9 mouse cellular contexts compared by ENCODE assay signal in genomic region chr12:116202176-116202981, GRCm38 (mm10).
A peak's percentile ranks its signal among the peaks of the same experiment; 100 is the strongest.
DNase-seq lines count a peak whose midpoint lies in the region; ATAC-seq and TF ChIP-seq lines count a peak whose summit lies in the region.
"Had no signal": no experiment of that assay in that cellular context is flagged by ENCODE, and none has a peak within 500 bp of the region (broad histone marks: within the 10 kb centered on the region; RNA-seq: fewer than 3 reads in every experiment).

No protein-coding gene starts in this region.

- H3K4me3 ChIP-seq in ES-Bruce4 (ENCODE audit: low read depth, low read length) = no peak overlapping the region
- H3K4me3 ChIP-seq in neural tube, embryonic 15.5 days (replicated peaks) = no peak overlapping the region
- H3K4me3 ChIP-seq: limb, embryonic 15.5 days had no signal

- H3K9me3 ChIP-seq in ES-Bruce4 (replicated peaks; ENCODE audit: control insufficient read depth, insufficient read depth, low read length, poor library complexity, severe bottlenecking) = no peaks in the 10 kb centered on the region
- no peaks in the 10 kb centered on the region for H3K9me3 ChIP-seq in neural tube, embryonic 15.5 days (replicated peaks)
- H3K9me3 ChIP-seq: limb, embryonic 15.5 days had no signal

- no peak for TF ChIP-seq POLR2A in ES-Bruce4 (IDR thresholded peaks at IDR 0.05; ENCODE audit: insufficient read depth, low read length)

- no peaks in the 10 kb centered on the region for H3K4me1 ChIP-seq in ES-Bruce4 (ENCODE audit: control insufficient read depth, insufficient read depth, low read length)
- no peaks in the 10 kb centered on the region for H3K4me1 ChIP-seq in neural tube, embryonic 15.5 days
- H3K4me1 ChIP-seq: limb, embryonic 15.5 days had no signal

- H3K27ac ChIP-seq in ES-Bruce4 (ENCODE audit: insufficient read depth, low read length) = no peak overlapping the region
- H3K27ac ChIP-seq in neural tube, embryonic 15.5 days (replicated peaks) = no peak overlapping the region
- H3K27ac ChIP-seq: limb, embryonic 15.5 days had no signal

- WGBS in neural tube, embryonic 15.5 days = 42% methylated on average over 9 of the region's 9 CpGs

- DNase-seq in adrenal gland, postnatal 10 days = peak; percentile 76
- peak; percentile 62 for DNase-seq in embryo, embryonic 9.5 days (ENCODE audit: extremely low spot score)
- peak; percentile 53 to 60 for DNase-seq in kidney, postnatal 25 days
- DNase-seq in lung, adult 18-20 months = peak; percentile 27 to 55
- peak; percentile 46 to 71 for DNase-seq in thymus, postnatal 10 days (ENCODE audit: low spot score in 2 of 2)

- no peaks in the 10 kb centered on the region for H3K36me3 ChIP-seq in ES-Bruce4 (ENCODE audit: control insufficient read depth, insufficient read depth, low read length, poor library complexity, severe bottlenecking)
- no peaks in the 10 kb centered on the region for H3K36me3 ChIP-seq in neural tube, embryonic 15.5 days

- TF ChIP-seq CTCF in ES-Bruce4 (IDR thresholded peaks at IDR 0.05; ENCODE audit: low read depth, low read length) = peak; percentile 93

- H3K9ac ChIP-seq in ES-Bruce4 (ENCODE audit: low read depth, poor library complexity, severe bottlenecking) = no peak overlapping the region
- no peak overlapping the region for H3K9ac ChIP-seq in neural tube, embryonic 15.5 days (replicated peaks)
- H3K9ac ChIP-seq: limb, embryonic 15.5 days had no signal

- ATAC-seq in granulocyte monocyte progenitor cell, adult 5-6 weeks (replicated peaks; ENCODE audit: poor library complexity, severe bottlenecking) = peak; percentile 91
- peak; percentile 80 for ATAC-seq in neural tube, embryonic 15.5 days (ENCODE audit: low FRiP score)

- TF ChIP-seq EP300 in ES-Bruce4 (IDR thresholded peaks at IDR 0.05; ENCODE audit: insufficient read depth, low read depth, low read length) = no peak

- H3K27me3 ChIP-seq in ES-Bruce4 (ENCODE audit: control insufficient read depth, insufficient read depth, low read length, poor library complexity, severe bottlenecking) = no peaks in the 10 kb centered on the region
- H3K27me3 ChIP-seq in neural tube, embryonic 15.5 days (replicated peaks) = no peaks in the 10 kb centered on the region
- H3K27me3 ChIP-seq: limb, embryonic 15.5 days had no signal

- H3K4me2 ChIP-seq in neural tube, embryonic 15.5 days = no peak overlapping the region
- H3K4me2 ChIP-seq: limb, embryonic 15.5 days had no signal
